Mouse (Mus musculus) frontal cortex, postnatal 14 days (tissue): ENCODE measurements at regions not wholly inside any gene's neighbourhood (a gene's known extent, or its start where the extent isn't known, plus 50 kb on each side); places are given as distances from the start of the nearest gene placed in this dataset.
"Not testable (repeated sequence)": the region's sequence is repeated elsewhere in the genome, so short reads cannot be mapped to it uniquely, and the experiment has no call there.

Experiments
- DNase-seq, 2 experiments: peaks; one replicate each; pipeline ENCODE4 v3.0.0; 2022; ENCODE audit warnings: low spot score in 2 of 2

GRCm38 (mm10) chr8:37048912-37049692 lies 55.7 kb downstream of the AI429214 start:
- DNase-seq: no peak

- no peak for DNase-seq
Measured at GRCm38 (mm10) chr8:37049969-37050683, 56.7 kb downstream of the AI429214 start.

DNA sequence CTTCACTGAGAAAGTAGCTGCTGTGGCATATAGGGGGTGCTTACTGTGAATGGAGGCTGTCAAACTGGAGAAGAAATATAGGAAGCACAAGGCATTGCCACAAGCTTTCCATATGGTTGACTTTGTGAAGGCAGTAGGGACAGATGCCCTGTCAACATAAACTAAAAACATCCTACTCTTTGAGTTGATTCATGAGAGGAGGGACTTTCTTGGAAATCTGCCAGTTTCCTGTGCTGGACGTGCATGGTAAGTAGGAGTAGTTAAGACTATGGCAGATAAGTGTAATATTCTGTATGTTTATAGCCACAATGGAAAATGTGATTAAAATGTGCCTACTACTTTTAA lies 57.3 kb downstream of the AI429214 start:
- no peak for DNase-seq

GRCm38 (mm10) chr8:37056376-37056775 lies 63.0 kb downstream of the AI429214 start:
- no peak for DNase-seq

- DNase-seq: no peak
Measured at GRCm38 (mm10) chr8:37058390-37058789, 65.0 kb downstream of the AI429214 start.

DNA sequence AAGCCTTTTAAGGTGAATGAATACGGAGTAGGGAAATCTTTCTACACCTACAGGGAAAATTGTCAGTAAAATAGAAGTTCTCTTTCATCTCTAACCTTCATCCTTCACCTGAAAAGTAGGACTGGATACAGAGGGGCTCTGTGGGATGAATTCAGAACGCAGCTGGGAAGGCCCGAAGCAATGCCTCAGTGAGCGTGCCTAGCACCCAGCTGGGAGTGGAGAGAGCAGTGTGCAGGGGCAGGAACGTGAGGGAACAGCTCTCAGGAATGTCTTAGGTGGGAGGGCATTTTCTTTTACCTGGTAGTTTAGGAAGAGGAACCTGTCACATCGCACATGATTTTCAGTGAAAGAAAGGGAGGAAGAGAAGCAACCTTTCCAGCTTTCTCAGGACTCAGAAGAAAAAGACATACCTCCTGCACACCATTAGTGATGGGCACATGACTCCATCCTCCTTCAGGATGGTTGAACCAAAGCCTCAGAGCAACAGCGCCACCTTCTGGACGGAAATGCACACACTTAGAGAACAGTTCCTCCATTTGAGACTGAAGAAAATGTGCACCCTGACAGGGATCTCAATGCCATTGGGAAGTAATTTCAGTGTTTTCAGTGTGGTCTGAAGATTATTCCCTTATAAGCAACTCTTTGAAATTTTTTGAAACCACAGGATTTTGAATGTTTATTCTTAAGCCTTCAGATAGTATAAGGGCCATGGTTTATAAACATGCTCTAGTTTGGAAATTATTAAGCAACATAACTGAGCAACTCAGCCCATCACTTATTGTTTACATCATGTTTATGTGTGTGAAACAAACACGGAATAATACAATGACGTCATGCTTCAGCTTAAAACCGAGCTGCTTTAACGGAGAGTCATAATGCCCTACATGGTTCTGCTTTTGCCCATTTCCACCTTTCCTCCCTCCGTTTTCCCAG lies 68.9 kb downstream of the AI429214 start:
- peak in 1 of 2 experiments; percentile 66 for DNase-seq

GRCm38 (mm10) chr8:37063764-37064331 lies 70.4 kb downstream of the AI429214 start:
- peak; percentile 34 to 71 for DNase-seq

DNA sequence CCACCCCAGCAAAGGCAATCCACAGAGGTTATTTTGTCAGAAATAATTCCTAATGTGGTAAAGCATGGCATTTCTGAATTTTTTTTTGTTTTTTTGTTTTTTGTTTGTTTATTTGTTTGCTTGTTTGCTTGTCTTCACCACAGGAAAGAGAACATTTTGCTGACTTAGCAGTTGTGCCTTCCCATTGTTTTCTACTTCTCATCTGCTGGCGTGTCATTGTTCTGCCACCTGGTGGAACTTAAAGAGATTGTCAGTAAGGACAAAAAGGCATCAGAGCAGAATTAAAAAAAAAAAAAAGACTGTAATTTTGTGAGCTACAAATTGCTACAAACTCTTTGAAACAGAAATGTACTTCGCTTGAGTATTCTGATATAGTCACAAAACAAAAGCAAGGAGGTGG lies 79.5 kb downstream of the AI429214 start:
- no peak for DNase-seq

GRCm38 (mm10) chr8:37099727-37100126 lies 106.3 kb downstream of the AI429214 start:
- DNase-seq: no peak

DNA sequence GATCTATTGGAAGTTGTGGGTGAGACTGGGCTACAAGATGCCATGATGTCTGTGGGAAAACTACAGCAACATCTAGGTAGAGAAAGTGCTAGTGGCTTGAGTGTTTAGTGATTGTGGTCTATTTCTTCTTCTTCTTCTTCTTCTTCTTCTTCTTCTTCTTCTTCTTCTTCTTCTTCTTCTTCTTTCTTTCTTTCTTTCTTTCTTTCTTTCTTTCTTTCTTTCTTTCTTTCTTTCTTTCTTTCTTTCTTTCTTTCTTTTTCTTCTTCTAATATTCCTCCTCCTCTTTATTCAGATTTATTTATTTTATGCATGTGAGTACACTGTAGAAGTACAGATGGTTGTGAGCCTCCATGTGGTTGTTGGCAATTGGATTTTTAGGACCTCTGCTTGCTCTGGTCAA lies 119.0 kb downstream of the AI429214 start:
- DNase-seq: not testable (repeated sequence)

DNA sequence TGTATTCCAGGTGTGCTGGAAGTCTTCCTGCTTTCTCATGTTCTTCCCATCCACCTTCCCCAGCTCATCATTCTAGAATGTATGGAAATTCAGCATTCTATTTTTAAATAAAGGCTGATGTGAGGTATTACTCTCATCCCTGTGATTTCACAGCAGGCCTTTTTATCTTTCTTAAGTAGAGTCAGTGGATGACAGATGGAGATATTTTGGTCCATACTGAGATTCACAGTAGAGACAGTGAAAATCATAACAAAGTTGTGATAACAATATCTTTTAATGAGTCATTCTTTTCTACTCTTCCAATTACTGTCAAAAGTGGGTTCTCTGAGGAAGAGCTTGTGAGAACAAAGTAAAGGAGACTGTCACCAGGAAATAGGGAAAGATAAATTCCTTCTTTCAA lies 132.4 kb downstream of the AI429214 start:
- no peak for DNase-seq

DNA sequence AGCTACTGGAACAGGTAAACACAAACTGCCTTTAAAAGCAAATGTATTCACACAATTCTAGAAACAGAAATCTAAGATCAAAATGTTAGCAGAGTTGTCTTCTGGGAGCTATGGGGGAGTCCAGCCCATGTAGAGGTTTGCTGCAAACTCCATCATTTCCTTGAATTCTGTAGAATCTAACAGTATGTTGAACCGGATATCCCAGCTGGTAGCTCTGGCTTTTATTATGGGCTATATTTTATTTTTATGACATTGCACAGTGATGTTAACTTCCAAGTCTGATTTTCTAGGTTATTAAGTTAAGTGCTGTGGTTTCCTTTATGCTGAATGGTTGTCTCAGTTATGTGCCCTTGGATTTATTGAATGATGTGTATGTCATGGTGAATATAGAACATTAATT lies 136.3 kb downstream of the AI429214 start:
- no peak for DNase-seq

DNA sequence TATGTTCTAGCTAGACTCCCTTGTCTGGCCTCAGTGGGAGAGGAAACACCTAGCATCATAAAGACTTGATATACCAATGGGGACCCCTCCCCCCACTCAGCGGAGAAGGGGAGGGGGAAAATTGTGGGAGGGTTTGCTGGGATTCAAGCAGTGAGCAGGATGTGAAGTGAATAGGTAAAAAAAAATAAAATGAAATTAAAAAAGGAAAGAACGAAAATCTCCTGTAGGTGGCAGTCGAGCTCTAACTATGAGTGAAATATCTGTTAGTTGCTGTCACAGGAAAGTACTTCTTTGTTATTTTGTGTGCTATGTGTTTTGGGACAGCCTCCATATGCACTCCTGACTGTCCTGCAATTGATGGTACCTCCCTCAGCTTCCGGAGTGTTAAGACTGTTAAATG lies 138.6 kb downstream of the AI429214 start:
- no peak for DNase-seq

- DNase-seq: no peak
Measured at GRCm38 (mm10) chr8:37134192-37134964, 141.0 kb downstream of the AI429214 start.

DNA sequence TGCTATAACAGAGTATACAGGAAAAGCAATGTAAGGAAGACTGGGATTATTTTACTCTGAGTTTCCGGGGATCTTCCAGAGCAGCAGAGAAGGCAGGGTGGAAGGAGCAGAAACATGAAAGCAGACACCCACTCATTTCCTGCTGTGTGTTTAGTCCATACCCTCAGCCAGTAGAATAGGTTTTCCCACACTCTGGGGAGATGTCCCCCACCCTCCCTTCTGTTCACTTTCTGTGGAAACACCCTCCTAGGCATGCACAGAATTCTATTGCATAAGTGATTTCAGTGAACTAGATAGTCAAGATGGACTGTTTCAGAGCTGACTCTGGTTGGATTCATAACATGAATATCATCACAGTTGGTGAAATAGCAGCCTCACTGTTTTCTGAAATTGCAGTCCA lies 156.9 kb downstream of the AI429214 start:
- no peak for DNase-seq

GRCm38 (mm10) chr8:37154361-37154760 lies 161.0 kb downstream of the AI429214 start:
- no peak for DNase-seq

GRCm38 (mm10) chr8:37154946-37155345 lies 161.5 kb downstream of the AI429214 start:
- DNase-seq: no peak

GRCm38 (mm10) chr8:37159481-37159880 lies 166.1 kb downstream of the AI429214 start:
- DNase-seq: peak; percentile 46 to 78

GRCm38 (mm10) chr8:37196859-37197258 lies 203.5 kb downstream of the AI429214 start:
- no peak for DNase-seq

DNA sequence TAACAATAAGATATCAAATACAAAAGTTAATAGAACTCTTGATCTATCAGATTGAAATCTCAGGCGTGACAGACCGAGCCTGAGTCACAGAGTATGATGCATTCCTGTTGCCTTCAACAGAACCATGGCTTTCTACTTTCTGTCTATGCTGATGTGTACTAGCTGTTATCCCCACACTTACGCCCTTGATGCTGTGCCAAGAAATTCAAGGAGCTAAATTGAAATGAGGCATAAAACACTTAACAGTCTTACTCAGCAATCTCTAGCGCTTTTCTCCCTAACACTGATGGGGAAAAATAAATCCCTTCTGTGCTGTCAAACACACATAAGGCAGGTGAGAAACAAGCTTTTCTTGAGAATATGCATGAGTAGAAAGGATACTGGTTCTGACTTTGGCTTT lies 222.5 kb downstream of the AI429214 start:
- DNase-seq: no peak

DNA sequence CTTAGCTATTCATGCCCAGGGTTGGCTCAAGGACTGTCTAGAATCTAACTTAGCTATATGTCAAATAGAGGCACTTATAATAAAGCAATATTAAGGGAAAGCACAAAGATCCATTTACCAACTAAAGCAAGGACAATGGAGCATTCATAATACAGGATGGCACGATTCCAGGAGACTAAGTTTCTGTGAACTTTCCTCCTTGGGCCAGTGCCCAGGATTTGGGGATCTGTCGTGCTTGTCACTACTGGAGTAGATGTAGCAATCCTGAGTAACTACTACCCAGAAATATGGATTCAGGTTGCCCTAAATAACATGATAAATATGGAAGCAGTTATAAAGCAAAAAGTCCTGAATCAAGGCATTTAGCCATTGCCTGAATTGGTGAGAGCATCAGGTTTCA lies 233.7 kb downstream of the AI429214 start:
- DNase-seq: no peak
